Mouse (Mus musculus) lung, adult 18-20 months (tissue): ENCODE measurements around the gene Proser2.
A peak's percentile ranks its signal among the peaks of the same experiment; 100 is the strongest.

Experiments
- DNase-seq, 2 experiments: peaks; one replicate each; pipeline ENCODE4 v3.0.0; 2022; ENCODE audit warnings: mixed read lengths in 2 of 2

The Proser2 gene

DNA sequence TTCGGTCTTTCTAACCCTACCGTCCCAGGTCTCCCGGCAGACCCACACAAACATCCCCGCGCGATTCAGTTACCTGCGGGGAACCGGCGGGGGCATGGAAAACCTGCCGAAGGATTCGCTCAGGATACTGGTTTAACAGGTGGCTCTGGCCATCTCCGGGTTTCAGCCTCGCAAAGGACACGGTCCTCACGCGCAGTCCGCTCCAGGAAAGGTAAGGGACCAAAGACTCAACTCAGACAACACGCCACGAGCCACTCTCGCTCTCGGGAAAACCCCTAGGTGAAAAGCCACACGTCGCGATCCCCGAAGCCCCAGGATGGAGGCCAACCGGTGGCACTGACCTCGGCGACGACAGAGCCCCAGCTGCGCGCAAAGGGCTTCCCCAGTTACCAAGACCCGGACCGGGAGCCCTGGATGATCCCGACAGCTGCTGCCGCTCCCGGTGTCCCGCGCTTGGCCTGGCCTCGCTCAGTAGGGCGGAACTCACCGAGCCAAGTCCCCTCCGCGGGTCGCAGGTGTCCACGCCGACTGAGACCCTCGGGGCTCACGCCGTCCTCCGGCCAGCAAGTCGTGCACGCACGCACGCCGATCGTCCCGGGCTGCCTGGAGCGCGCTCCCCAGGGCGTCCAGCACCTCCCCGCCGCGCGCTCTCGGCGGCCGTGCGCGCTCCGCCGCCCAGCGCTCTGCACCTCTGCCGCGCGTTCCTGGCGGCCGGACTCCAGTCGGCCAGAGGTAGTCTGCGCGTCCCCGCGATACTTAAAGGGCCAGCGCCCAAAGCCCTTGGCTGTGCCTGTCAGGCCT lies at the start of gene Proser2:
Gene Proser2 (minus strand): TSS at position 657 of the 801 bp plus-strand sequence.
- DNase-seq, result peak; percentile 89 to 92

DNA sequence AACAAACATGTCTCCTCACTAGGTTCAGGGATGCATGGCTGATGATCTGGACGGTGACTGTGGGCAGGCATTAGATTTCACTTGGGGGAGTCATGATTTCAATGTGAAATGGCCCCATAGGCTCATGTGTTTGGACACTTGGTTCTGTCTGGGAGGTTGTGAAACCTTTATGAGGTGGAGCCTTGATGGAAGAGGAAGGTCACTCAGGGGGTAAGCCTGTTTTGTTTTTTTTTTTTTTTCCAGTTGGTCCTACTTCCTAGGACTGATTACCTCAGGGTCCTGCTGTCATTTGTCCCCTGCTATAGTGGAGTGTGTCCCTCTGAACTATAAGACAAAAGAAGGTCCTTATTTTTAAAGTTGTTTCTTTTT lies 49.7 kb upstream of the Proser2 start:
- no peak for DNase-seq

DNA sequence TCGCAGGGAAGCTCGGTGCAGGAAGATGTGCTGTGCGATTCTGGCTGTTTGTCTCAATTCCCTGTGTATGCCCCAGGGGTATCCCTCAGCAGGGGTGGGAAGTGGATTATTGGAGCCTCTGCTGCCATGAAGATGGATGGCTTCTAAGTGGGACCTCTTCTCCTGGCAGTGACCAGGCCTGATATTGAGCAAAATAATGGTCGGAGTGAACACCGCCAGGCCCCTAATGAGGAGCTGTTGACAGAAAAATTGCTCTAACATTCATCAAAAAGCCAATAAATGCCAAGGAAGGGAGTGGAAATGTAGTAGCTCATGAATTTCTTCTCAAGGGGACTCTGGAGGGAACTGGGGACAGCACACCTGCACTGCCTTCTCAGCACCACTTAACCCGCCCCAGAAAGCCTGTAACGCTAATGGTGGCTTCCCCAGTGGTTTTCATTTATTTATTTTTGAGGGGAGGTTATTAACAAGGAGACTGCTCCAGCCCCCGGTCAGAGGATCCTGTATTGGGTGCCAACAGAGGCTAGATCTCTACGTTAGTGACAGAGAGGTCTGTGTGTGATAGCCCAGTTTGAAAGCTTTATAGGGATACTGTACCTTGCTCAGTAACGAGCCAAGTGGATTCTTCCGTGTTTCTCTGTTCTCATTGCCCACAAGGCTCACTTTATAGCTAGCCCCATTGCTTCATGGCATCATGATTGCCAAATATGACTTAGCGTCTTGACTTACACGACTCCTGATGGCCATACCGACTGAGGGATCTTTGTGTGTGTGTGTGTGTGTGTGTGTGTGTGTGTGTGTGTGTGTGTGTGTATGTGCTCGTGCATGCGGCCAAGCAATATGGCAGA lies 49.1 kb upstream of the Proser2 start:
- no peak for DNase-seq

DNA sequence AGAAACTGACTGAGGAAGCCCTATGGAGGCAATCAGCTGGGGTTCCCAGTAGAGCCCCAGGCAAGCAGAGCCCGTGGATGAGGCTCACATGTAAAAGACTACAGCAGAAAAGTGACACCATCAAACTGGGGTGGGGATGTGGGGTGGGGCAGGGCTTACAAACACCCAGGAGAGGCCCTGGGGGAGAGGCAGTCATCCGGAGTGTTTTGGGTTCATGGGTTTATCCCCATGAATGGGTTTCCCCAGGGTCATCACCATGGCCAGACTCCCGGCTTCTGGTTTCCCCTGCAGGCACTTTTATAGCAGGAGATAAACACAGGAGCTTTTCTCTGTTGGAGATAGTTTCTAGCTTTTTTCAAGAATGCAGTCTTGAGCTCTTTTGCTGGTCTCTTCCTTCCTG lies 43.0 kb upstream of the Proser2 start:
- DNase-seq, result no peak

DNA sequence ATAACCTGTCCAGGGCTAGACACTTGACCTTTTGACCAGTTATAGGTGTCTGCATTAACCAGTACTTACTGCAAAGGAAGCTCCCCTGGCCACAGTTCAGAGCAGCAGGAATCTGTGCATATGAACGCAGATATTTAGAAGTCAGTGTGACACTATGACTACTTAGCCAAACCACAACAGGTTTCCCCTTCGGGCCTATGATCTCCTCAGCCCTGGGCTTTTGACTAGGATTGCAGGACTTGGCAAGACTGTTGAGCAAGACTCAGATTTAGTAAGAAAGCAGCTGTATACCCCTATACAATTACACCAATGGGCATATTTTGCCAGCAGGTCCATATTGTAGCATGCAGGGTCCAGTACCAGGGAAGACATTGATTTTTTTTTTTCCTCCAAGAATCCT lies 38.5 kb upstream of the Proser2 start:
- DNase-seq, result no peak

DNA sequence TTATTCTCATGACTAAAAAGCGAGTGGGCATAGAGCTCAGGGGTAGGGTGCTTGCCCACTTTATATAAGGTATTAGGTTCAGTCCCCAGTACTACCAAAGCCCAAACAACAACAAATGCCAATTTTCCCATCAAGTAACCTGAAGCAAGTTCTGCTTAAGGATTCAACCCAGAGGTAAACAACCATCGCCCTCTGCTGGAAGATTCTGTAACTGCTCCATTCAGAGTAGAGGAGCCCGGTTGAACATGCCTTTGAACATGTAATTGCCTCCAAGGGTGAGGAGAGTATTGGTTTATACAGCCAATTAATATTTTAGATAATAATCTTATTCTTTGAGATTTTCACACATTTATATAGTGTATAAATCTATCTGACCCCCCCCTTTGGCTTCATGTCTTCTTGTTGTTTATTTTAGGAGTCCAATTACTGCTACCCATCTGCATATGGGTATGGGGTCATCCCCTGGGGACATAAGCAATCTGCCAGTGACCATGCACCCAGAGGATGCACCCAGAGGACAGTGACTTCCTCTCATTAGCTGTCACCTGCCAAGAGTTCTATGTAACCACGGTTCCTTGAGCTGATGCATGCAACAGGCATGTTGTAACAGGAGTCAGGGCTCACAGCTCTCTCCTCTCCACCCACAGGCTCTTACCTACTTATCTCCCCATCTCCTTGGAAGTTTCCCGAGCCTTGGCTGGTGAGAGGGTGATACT lies 38.0 kb upstream of the Proser2 start:
- DNase-seq, result peak; percentile 60 to 74

DNA sequence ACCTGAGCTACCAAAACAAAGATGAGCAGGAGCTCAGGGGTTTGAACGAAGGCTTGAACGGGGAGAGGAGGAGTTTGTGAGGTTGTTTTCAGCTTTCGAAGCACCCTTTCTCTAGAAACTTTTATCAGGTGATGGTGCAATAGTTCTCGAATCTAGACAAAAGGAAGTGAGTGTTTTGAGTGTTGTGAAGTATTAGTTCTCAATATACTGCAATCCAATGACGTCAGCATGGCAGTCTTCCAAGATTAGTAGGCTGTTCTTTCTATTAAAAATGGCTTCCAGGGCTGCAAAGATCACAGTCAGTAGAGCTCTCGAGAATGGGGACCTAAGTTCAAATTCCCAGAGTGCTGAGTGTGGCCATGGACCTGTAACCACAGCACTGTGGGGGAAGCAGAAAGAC lies 35.8 kb upstream of the Proser2 start:
- peak; percentile 26 to 76 for DNase-seq

DNA sequence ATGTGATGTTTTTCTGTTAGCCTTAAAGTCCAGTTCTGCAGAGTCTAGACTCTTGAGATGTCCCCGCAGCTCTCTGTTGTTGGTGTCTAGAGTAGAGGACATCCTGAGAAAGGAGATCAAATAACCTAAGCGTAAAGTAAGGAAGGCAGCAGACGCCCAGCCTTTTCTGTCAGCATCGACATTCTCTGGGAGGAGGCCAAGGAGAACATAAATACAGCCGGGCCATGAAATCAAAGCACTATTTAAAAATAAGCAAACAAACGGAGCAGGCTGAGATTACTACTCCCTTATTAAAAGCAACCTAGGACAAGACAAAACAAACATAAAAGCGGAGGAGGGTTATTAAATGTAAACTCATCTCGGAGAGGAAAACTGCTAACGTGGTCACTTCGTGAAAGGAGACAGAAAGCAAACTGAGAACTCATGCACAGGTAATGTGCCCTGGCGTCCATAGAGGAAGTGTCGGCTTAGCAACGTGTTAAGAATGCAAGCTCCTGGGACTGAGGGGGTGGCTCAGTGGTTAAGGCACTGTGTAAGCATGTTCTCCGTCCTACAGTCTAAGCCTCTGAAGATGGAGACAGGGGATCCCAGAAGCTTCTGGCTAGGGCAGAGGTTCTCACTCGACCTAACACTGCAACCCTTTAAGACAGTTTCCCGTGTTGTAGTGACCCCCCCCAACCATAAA lies 34.7 kb upstream of the Proser2 start:
- DNase-seq, result no peak

DNA sequence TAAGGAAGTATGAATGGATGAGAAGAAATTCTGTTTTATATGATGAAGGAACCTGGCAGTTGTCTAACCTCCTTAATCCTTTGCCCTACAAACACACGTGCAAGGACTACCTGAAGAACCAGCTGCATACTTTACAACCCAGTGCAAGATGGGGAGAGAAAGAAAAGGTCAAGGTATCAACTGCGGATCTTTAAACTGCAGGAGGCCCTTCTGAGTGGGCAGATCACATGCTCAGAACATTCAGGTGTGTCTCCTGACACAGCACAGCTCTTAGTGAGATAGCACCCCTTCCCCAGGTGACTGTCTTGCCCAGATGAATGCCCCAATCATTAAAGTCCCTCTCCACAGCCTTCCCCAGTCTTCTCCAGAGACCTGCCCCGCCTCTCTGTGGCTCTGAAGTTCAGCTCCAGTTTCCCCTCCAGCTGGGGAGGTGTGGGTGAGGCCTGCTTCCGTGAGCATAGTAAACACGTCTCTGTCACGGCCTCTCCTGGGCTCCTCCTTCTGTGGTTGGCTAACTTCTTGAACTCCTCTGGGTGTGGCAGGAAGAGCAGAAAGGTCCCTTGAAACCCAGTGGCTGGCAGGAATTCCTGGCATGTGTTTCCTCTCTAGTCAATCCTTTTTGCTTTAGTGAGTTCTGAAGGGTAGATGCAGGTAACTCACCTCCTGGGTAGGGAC lies 32.5 kb upstream of the Proser2 start:
- peak; percentile 80 to 89 for DNase-seq

DNA sequence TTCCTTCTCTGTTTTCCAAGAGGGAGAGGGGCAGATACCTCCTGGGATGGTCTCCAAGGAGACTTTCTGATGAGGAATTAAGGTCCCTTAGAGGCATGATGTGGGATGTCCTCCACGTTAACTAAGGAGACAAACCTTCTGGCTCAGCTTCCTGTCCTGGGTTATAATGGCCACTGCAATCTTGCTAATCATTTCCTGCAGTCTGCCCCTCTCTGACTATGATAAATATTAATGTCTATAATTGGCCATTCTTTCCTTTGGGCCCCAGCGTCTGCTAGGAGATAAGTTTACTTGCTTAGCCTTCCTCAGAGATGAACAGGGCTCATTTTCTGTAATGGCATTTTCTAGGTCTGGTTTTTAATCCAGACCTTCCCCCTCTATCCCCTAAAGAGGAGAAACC lies 29.7 kb upstream of the Proser2 start:
- DNase-seq, result no peak

DNA sequence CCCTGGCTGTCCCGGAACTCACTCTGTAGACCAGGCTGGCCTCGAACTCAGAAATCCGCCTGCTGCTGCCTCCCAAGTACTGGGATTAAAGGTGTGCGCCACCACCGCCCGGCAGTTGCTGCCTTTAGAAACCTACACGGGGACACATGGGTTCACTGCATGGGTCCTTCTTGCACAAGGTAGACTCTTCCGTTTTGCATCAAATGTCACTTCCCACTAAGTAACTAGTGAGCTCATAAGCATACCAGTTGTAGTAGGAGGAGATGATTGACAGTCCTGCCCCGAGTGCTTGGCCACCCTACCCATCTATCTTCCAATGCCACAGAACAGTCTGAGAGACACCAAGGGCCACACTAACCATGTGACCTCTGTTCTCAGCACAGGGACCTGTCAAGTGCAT lies 29.2 kb upstream of the Proser2 start:
- no peak for DNase-seq

DNA sequence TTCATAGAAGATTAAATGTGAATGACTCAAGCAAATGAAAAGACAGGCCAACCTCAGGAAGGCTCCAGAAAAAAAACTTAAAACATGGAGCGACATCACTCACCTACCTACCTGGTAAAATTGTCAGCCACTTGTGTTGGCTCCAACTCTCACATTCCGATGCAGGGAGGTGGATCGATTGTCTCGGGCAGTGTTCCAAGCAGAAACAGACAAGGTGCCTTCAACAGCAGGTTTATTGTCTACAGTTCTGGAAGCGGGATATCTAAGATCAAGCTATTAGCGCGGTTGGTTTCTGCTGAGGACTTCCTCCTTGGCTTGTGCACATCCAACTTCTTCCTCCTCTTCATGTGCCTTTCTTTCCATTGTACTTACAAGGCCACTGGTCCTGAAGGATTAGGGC lies 27.6 kb upstream of the Proser2 start:
- DNase-seq, result no peak

DNA sequence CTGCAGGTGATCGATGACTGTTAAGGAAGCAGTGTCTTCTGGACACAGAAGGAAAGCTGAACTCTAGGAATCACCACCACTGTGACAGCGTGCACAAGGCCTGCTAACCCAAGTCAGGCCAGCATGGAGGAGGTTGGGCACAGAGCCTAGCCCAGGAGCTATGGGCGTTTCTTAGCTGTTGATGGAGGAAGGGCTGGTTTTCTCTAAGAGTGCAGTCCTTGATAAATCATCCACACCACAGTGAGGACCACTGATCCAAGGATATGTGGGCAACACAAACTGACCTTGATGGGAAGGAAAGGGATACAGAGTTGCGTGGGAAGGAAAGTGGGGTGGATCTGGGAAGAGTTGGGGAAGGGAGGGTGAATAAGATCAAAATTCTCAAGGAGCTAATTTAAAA lies 27.2 kb upstream of the Proser2 start:
- DNase-seq, result no peak

DNA sequence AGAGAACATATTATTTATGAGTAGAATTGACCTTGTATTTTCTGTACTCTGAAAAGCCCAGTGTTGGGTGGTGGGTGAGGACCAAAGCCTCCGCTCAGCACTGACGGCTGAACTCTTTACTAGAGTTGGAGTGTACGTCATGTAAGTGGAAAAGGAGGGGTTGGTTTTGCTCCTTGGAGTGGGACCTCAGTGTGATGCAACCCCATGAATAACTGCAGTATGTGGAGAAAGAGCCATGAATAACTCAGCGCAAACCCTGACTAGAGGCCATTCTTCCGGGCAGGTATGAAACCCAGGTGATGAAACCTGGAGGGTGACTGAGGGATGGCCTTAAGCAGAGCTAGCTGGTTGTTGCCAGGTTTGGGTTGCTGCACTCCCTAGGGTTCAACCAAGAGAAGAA lies 19.8 kb upstream of the Proser2 start:
- DNase-seq, result peak in 1 of 2 experiments; percentile 34

DNA sequence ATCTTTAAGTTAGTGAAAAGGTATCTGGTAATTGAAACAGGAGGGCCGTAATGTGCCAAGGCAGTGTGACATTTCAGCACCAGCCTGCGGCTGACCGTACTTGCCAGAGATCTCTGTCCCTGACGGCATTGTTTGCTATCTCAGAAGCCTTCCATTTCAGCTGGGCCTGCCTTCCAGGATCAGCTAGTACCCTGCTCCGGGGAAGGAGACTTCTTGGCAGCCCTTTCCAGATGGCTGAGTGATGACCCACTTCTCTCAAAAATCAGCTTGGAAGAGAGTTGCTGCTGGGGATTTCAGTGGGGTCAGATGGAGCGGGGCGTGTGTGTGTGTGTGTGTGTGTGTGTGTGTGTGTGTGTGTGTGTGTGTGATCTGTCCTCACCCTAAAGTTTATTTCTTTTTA lies 16.9 kb upstream of the Proser2 start:
- no peak for DNase-seq

DNA sequence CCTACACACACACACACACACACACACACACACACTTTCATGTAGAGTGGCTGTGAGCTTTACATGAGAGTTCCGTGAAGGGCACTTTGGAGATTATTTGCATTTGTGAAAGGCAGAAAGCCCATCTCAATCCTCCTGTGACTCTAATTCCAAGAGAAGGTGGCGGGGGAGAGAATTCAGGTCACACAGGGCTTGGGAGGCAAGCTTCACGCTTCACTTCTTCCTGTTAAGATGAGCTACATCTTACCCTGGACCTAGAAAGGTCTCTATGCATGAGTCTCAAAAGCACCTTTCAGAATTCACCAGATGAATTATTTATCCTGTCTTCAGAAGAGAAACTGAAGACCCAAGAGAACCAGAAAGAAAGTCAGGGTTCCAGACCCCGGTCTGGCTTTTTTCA lies 16.2 kb upstream of the Proser2 start:
- no peak for DNase-seq

DNA sequence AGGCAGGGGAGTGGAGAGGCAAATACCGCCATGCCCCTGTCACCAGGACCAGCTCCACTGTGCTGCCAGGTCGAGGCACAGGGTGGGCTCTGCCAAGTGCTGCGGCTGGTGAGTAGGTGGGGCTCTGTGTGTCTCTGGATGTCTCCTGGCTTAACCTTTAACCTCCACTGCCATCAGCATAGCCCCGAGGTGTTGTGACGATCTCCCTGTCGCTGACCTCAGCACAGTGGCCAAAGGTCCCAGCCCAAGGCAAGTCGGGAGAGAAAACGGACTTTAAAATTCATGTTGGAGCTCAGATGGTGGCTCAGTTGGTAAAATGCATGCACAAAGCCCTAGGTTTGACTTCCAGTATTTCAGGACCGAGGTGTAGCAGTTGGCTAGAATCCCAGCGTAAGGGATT lies 15.6 kb upstream of the Proser2 start:
- DNase-seq, result no peak

DNA sequence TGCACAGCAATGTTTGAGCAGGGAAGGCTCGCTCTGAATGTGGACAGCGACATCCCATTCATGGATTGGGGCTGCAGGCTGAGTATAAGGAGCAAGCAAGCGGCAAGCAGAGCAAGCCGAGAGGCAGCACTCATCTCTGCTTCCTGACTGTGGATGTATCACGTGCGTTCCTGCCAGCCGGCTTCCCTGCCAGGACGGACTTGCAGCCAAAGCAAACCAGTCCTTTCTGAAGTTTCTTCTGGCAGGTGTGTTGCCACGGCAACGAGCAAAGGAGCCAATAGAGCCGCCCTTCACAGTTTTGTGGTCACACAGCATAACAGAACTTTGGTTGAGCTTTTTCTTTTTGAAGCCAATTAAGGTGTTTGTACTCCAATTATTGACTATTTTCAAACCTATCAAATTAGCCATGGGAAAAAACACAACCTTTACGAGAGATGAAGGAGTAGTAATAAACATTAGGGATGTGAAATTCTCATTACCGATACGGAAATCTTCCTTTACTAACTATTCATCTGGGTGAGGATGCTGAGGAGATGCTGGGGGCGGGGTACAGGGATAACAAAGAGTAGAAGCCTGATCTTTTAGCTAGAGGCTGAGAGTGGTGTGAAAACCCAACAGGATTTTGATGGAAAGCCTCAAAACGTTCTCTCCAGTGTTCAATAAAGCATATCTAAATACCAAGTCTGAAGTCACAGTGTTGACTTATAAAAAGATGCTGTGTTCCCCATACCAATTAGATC lies 13.1 kb upstream of the Proser2 start:
- peak; percentile 24 to 33 for DNase-seq

DNA sequence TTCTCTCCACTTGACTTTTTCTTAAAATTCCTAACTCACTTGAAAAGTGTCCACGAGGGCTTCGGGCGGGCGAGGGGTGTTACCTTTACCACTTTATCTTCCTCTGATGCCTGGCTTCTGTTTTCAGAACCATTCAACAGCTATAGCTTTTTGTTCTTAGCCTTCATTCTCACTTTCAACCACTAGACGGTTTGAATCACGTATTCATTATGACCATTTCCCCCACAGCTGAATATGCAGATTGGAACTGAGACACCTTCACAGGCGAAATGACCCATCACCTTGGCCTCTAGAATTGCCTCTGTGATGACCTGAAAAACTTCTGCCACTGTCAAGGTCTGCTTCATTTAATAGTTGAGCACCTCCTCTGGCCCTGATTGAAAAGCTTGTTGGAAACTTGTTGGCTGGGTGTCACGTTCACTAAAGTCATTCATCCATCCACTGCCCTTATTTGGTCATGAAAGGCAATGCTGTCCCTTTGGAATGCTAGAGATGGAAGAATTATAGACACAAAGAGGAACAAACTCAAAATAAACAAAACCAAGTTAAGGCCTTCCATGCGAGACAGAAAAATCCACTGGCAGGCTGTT lies 10.7 kb upstream of the Proser2 start:
- no peak for DNase-seq

DNA sequence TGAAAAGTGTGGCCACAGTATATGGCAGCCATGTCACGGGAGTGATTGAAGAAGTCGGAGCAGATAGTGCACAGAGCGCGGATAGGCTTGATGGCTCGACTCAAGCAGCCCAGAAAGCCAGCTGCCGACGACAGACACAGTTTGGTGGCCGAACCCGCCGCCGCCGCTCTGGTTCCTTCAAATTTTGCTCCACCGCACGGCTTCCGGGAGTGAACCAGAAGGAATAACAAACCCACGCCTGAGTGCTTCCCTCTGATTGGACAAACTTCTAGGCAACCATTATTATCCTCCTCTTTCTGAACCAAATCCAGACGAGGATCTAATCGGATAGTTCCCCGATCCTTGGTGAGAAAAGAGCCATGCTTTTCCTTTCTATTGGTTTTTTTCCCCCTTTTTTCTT lies 3.9 kb upstream of the Proser2 start:
- DNase-seq, result no peak

DNA sequence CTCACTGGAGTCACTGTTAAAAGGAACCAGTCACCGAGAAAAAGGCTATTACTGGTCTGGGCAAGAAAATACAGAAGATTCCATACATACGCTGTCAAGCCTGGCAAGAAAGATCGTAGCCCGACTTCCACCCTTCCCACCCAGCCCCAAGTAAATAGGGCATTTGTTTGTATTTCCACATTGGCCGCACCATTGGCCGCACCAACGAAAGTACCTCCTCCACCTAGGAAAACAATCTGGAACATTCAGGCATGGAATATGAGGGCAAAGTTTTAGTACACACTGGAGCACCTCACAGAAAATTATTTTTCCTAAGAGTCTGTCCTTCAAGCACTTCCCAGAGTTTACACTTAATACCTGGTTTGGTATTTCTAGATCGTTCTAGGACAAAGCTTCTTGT lies 1.1 kb downstream of the Proser2 start:
- DNase-seq, result peak; percentile 38 to 59
